Mouse (Mus musculus): Measurements from ENCODE around the gene Preb. TPM values are rescaled to one million over a fixed set of nuclear protein-coding genes. Genes with fewer than 3 reads are reported as not detected.

The Preb gene
- polyA plus RNA-seq, 2 experiments = 53.8 to 95.2 TPM

DNA sequence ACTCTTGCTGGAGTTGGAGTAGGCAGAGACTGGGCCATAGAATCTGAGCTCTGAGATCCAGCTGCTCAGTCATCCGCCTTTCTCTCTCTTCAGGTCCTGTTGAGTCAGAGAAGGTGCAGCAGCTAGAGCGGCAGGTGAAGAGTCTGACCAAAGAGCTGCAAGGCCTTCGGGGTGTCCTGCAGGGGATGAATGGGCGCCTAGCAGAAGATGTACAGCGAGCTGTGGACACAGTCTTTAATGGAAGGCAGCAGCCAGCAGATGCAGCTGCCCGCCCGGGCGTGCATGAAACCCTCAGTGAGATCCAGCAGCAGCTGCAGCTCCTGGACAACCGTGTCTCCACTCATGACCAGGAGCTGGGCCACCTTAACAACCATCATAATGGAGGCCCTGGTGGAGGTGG is 43.3 kb downstream of the Preb start:
- Histone ChIP-seq H3K27me3 (ENCODE audit: control insufficient read depth, insufficient read depth, low read length) (no peaks in the 10 kb centered on the region), H3K4me3 (ENCODE audit: insufficient read depth in 1 of 2, low read depth in 2 of 2, low read length in 2 of 2) (no peak overlapping the region), H3K9ac (replicated peaks) (no peak overlapping the region), H3K4me1 (replicated peaks; ENCODE audit: control insufficient read depth in 2 of 2, insufficient read depth in 2 of 2, low read length in 1 of 2) (peaks cover 12 to 44% of the 10 kb centered on the region in 2 experiments), H3K27ac (no peak overlapping the region), H3K9me3 (ENCODE audit: control insufficient read depth, low read length) (no peaks in the 10 kb centered on the region), H3K36me3 (replicated peaks; ENCODE audit: control insufficient read depth, insufficient read depth, low read depth) (no peaks in the 10 kb centered on the region), H3K4me2 (ENCODE audit: low read depth) (no peak overlapping the region)
- no peak for DNase-seq (ENCODE audit: low read depth in 3 of 3, low spot score in 3 of 3)
- no peak for ATAC-seq (ENCODE audit: insufficient read depth)
- TF ChIP-seq EP300 (IDR thresholded peaks at IDR 0.05; ENCODE audit: low read depth) (no peak), CTCF (IDR thresholded peaks at IDR 0.05; ENCODE audit: low read depth) (no peak)
- WGBS (ENCODE audit: insufficient replicate concordance) = 75% methylated on average over 9 of the region's 9 CpGs

DNA sequence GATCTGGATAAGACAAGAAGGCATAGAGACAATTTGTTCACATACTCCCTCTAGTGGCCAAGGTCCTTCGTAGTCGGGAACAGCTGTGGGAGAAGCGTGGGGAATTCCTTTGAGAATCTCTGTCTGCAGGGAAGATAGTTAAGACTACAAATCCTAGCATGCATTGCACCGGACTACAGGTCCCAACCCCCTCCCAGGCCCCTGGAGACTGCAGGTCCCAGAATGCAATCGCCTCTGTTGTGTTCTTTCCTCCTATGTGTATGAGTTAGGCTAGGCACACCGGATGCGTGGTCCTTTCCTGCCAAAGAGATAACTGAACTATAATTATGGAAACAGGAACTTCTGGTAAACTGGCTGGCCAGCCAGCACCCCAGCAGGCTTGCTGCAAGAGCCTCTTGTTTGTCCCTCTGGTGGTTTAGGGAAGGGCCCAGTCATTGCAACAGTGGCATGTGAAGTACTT is 44.2 kb downstream of the Preb start:
- TF ChIP-seq EP300 (IDR thresholded peaks at IDR 0.05; ENCODE audit: low read depth) = peak; percentile 25; the same call in 1 of the 2 replicates
- peak; percentile 76 for TF ChIP-seq CTCF (IDR thresholded peaks at IDR 0.05; ENCODE audit: low read depth)
- Histone ChIP-seq H3K4me3 (ENCODE audit: insufficient read depth in 1 of 2, low read depth in 2 of 2, low read length in 2 of 2) (no peak overlapping the region), H3K9ac (replicated peaks) (no peak overlapping the region), H3K27me3 (ENCODE audit: control insufficient read depth, insufficient read depth, low read length) (no peaks in the 10 kb centered on the region), H3K9me3 (ENCODE audit: control insufficient read depth, low read length) (no peaks in the 10 kb centered on the region), H3K36me3 (replicated peaks; ENCODE audit: control insufficient read depth, insufficient read depth, low read depth) (no peaks in the 10 kb centered on the region), H3K4me1 (replicated peaks; ENCODE audit: control insufficient read depth in 2 of 2, insufficient read depth in 2 of 2, low read length in 1 of 2) (peaks cover 11 to 48% of the 10 kb centered on the region in 2 experiments), H3K27ac (no peak overlapping the region; the same call in 1 of the 2 replicates), H3K4me2 (ENCODE audit: low read depth) (peak overlapping the region; percentile 65)
- peak; percentile 53 to 73 (median 64) for DNase-seq (ENCODE audit: low read depth in 3 of 3, low spot score in 3 of 3)
- WGBS (ENCODE audit: insufficient replicate concordance) = 3% methylated on average over 7 of the region's 7 CpGs
- peak; percentile 62 for ATAC-seq (ENCODE audit: insufficient read depth)

- Histone ChIP-seq H3K4me3 (ENCODE audit: insufficient read depth in 1 of 2, low read depth in 2 of 2, low read length in 2 of 2) (peak overlapping the region; percentile 40 to 65), H3K9me3 (ENCODE audit: control insufficient read depth, low read length) (no peaks in the 10 kb centered on the region), H3K4me1 (replicated peaks; ENCODE audit: control insufficient read depth in 2 of 2, insufficient read depth in 2 of 2, low read length in 1 of 2) (peaks cover 7 to 45% of the 10 kb centered on the region in 2 experiments), H3K27ac (peak overlapping the region; percentile 32), H3K9ac (replicated peaks) (0 out of 2 replicates have a peak overlapping the region, but pooled peaks have one; percentile 10), H3K36me3 (replicated peaks; ENCODE audit: control insufficient read depth, insufficient read depth, low read depth) (no peaks in the 10 kb centered on the region), H3K27me3 (ENCODE audit: control insufficient read depth, insufficient read depth, low read length) (no peaks in the 10 kb centered on the region), H3K4me2 (ENCODE audit: low read depth) (peak overlapping the region; percentile 65)
- DNase-seq (ENCODE audit: low read depth in 3 of 3, low spot score in 3 of 3) (no peak), ATAC-seq (ENCODE audit: insufficient read depth) (peak; percentile 17)
- WGBS (ENCODE audit: insufficient replicate concordance) = 24% methylated on average over 9 of the region's 9 CpGs
- no peak for TF ChIP-seq EP300 (IDR thresholded peaks at IDR 0.05; ENCODE audit: low read depth)
- no peak for TF ChIP-seq CTCF (IDR thresholded peaks at IDR 0.05; ENCODE audit: low read depth)
Measured at GRCm38 (mm10) chr5:30915456-30915855, 44.7 kb downstream of the Preb start.

DNA sequence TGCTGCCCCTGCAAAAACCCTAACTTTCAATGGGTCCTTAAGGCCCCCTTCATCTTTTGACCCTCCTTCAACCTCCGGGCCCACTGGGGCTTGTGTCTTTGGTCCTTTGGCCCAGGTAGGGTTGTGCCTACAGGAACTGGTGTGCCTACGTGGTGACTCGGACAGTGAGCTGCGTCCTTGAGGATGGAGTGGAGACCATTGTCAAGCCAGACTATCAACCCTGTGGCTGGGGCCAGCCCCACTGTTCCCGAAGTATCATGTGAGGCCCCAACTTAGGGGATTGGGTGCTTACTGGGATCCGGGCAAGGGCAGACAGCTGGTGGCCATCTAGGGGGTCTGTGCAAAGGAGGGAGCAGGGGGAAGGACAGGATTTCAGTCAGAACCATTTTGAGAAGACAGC is 45.3 kb downstream of the Preb start:
- TF ChIP-seq CTCF (IDR thresholded peaks at IDR 0.05; ENCODE audit: low read depth) (no peak), EP300 (IDR thresholded peaks at IDR 0.05; ENCODE audit: low read depth) (no peak)
- Histone ChIP-seq H3K36me3 (replicated peaks; ENCODE audit: control insufficient read depth, insufficient read depth, low read depth) (no peaks in the 10 kb centered on the region), H3K4me1 (replicated peaks; ENCODE audit: control insufficient read depth in 2 of 2, insufficient read depth in 2 of 2, low read length in 1 of 2) (peaks cover 7 to 46% of the 10 kb centered on the region in 2 experiments), H3K4me3 (ENCODE audit: insufficient read depth in 1 of 2, low read depth in 2 of 2, low read length in 2 of 2) (peak overlapping the region; percentile 40 to 65), H3K9ac (replicated peaks) (peak overlapping the region; percentile 6; the same call in 1 of the 2 replicates), H3K27me3 (ENCODE audit: control insufficient read depth, insufficient read depth, low read length) (no peaks in the 10 kb centered on the region), H3K9me3 (ENCODE audit: control insufficient read depth, low read length) (no peaks in the 10 kb centered on the region), H3K27ac (peak overlapping the region; percentile 0; the same call in 1 of the 2 replicates), H3K4me2 (ENCODE audit: low read depth) (peak overlapping the region; percentile 65)
- DNase-seq (ENCODE audit: low read depth in 3 of 3, low spot score in 3 of 3) = no peak
- ATAC-seq (ENCODE audit: insufficient read depth) = no peak
- 26% methylated on average over 6 of the region's 6 CpGs for WGBS (ENCODE audit: insufficient replicate concordance)

GRCm38 (mm10) chr5:30914101-30914635 is 46.0 kb downstream of the Preb start:
- TF ChIP-seq EP300 (IDR thresholded peaks at IDR 0.05; ENCODE audit: low read depth) (no peak), CTCF (IDR thresholded peaks at IDR 0.05; ENCODE audit: low read depth) (no peak)

More at GRCm38 (mm10) chr5:30914101-30914635, 46.0 kb downstream of the Preb start:
- Histone ChIP-seq H3K9me3 (ENCODE audit: control insufficient read depth, low read length) (no peaks in the 10 kb centered on the region), H3K4me2 (ENCODE audit: low read depth) (peak overlapping the region; percentile 65), H3K27ac (peak overlapping the region; percentile 44), H3K4me3 (ENCODE audit: insufficient read depth in 1 of 2, low read depth in 2 of 2, low read length in 2 of 2) (peak overlapping the region; percentile 40 to 65), H3K9ac (replicated peaks) (peak overlapping the region; percentile 6), H3K27me3 (ENCODE audit: control insufficient read depth, insufficient read depth, low read length) (no peaks in the 10 kb centered on the region), H3K4me1 (replicated peaks; ENCODE audit: control insufficient read depth in 2 of 2, insufficient read depth in 2 of 2, low read length in 1 of 2) (peaks cover 7 to 53% of the 10 kb centered on the region in 2 experiments), H3K36me3 (replicated peaks; ENCODE audit: control insufficient read depth, insufficient read depth, low read depth) (no peaks in the 10 kb centered on the region)
- ATAC-seq (ENCODE audit: insufficient read depth) (no peak), DNase-seq (ENCODE audit: low read depth in 3 of 3, low spot score in 3 of 3) (no peak)
- 25% methylated on average over 7 of the region's 7 CpGs for WGBS (ENCODE audit: insufficient replicate concordance)
